Mouse (Mus musculus): Measurements from ENCODE around the gene Rpl6. TPM values are rescaled to one million over a fixed set of nuclear protein-coding genes. Genes with fewer than 3 reads are reported as not detected.
"Not testable (repeated sequence)": the region's sequence is repeated elsewhere in the genome, so short reads cannot be mapped to it uniquely, and the experiment has no call there.

Gene Rpl6
- polyA plus RNA-seq, 1 experiment from 2014 or later: 531 TPM

DNA sequence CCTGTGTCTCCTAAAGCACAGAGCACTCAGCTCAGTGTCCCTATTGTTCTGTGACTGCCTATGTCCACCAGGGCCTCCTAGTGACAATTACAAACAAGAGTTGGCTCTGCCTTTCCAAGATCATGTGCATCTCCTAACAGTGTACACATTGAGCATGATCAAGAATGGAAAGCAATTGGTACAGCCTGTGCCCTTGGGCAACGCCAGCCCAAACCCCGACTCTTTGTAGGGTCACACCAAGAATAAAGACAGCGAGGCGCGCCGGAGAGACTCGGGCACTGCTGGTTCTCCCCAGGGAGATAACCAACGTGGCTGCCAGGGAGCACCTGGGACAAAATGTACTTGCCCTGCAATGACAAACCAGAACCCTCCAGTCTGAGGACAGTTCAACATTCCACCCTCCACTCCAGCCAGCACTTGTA is 16.7 kb upstream of the Rpl6 start:
- 92% methylated on average over 8 of the region's 8 CpGs for WGBS (ENCODE audit: missing documents)
- no peak overlapping the region for H3K4me3 ChIP-seq (ENCODE audit: inconsistent target)
- no peaks in the 10 kb centered on the region for H3K36me3 ChIP-seq (ENCODE audit: inconsistent target)
- peaks cover 82% of the 10 kb centered on the region for H3K79me2 ChIP-seq (ENCODE audit: inconsistent target)
- no peak overlapping the region for H3K27ac ChIP-seq

DNA sequence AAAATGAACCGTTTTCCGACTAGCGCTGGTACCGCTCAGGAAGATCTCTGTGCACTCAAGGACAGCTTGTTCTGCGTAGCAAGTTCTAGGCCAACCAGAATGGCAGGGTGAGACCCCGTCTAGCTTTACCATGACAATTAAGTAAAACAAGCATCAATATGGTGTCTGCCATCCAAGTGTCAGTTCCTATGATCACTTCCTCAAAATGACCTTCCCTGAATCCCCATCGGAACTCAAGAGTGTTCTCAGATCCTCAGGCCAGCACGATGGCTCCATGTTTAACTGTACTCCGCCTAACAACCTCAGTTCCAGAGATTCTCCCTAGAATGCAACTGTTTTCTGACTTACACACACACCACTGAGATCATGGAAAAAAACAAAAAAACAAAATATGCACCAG is 16.0 kb upstream of the Rpl6 start:
- Histone ChIP-seq H3K79me2 (ENCODE audit: inconsistent target) (peaks cover 75% of the 10 kb centered on the region), H3K36me3 (ENCODE audit: inconsistent target) (no peaks in the 10 kb centered on the region), H3K4me3 (ENCODE audit: inconsistent target) (no peak overlapping the region), H3K27ac (no peak overlapping the region)
- WGBS (ENCODE audit: missing documents): 81% methylated on average over 9 of the region's 9 CpGs

DNA sequence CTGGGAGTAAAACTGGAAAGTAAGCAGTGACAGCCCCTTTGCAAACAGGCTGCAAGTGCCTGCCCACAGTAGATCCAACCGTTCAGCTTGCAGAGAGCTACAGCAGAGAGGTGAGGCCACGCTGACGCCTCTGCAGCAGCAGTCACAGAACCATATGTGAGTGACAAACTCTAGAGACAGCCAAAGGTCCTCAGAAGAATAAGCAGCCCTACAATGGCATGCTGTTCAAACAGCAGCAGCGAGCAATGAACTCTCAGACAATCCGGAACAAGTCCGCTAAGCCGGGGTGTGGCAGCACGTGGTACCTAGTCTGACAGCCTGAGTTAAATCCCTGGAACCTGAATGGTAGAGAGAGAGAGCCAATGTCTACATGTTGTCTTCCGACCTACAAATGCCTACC is 15.1 kb upstream of the Rpl6 start:
- 94% methylated on average over 9 of the region's 9 CpGs for WGBS (ENCODE audit: missing documents)
- Histone ChIP-seq H3K79me2 (ENCODE audit: inconsistent target) (peaks cover 66% of the 10 kb centered on the region), H3K27ac (no peak overlapping the region), H3K4me3 (ENCODE audit: inconsistent target) (no peak overlapping the region), H3K36me3 (ENCODE audit: inconsistent target) (no peaks in the 10 kb centered on the region)

DNA sequence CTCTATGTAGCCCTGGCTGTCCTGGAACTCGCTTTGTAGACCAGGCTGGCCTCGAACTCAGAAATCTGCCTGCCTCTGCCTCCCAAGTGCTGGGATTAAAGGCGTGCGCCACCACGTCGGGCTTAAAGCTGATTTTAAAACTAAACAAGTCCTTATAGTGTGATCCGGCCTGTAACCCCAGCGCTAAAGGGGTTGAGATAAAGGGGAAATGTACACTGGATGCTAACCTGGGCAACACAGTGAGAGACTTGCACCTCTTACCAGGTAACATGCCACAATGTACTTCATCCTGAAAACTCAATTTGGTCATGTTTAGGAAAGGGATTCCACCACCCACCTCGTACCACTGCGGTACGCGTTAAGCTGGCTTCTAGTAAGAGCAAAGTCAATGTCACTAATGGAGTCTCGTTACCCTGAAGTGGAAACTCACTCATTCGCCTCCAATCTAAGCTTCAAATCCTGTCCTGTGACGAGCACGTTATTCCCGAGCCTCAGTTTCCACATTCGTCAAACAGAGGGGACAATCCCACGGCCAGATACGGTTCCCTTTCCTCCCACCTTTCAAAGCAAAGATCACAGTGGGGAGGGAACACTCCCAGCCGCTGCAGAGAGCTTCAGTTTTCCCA is 14.0 kb upstream of the Rpl6 start:
- 28% methylated on average over 19 of the region's 21 CpGs for WGBS (ENCODE audit: missing documents)

DNA sequence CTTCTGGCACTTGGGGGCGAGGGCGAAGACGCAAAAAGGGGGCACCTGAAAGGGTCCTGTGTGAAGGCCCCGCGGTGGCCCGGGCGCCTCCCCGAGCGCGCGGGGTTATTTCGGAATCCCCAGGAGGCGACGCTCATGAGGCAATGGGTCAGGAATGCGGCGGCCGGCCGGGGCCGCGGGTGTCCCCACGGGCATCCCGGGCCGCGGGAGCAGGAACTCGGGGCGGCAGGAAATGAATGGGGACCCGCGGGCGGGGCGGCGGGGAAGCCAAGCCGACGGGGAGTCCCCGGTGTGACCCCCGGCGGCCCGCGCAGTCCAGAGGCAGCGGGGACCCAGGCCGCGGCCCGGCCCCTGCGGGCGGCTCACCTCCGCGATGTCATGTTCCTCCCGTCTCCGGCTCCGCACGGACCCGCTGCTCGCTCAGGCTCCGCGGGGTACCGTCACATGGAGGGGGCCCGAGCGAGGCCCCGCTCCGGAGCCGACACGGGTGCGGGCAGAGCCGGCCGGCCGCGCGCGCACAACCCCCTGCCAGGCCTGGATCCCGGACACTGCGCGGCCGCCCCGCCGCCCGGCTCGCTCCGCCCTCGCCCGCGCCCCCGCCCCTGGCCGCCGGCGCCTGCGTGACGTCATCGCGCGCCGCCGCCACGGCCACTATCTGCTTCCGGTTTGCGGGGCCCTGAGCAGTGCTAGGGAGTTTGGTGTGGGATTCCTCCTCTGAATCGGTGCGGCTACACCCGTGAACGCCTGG is 13.3 kb upstream of the Rpl6 start, which contains the start of gene Ptpn11:
Gene Ptpn11 (minus strand): TSS at position 562 of the 748 bp plus-strand sequence.
- H3K79me2 ChIP-seq (ENCODE audit: inconsistent target): peaks cover 48% of the 10 kb centered on the region
- peak within 1 kb of the TSS; percentile 55 for H3K27ac ChIP-seq
- no peaks in the 10 kb centered on the region for H3K36me3 ChIP-seq (ENCODE audit: inconsistent target)
- peak within 1 kb of the TSS; percentile 59 for H3K4me3 ChIP-seq (ENCODE audit: inconsistent target)
- under 1% methylated on average over 92 of the region's 98 CpGs for WGBS (ENCODE audit: missing documents)

More for the DNA sequence above, 14.0 kb upstream of the Rpl6 start:
- Histone ChIP-seq H3K27ac (no peak overlapping the region), H3K4me3 (ENCODE audit: inconsistent target) (peak overlapping the region; percentile 54), H3K79me2 (ENCODE audit: inconsistent target) (peaks cover 54% of the 10 kb centered on the region), H3K36me3 (ENCODE audit: inconsistent target) (no peaks in the 10 kb centered on the region)

DNA sequence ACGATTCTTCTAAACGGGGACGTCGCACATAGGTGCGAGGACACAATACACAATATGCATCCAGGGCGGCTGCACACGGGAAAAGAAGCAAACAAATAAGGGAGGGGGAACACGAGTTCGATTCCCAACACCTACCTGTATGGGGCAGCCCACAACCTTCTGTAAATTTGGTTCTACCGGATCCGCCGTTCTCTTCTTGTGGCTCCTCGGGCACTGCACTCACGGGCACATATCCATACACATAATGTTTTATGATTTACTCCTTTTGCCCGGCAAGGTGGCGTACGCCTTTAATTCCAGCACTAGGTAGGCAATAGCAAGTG is 12.7 kb upstream of the Rpl6 start:
- Histone ChIP-seq H3K4me3 (ENCODE audit: inconsistent target) (peak overlapping the region; percentile 59), H3K79me2 (ENCODE audit: inconsistent target) (peaks cover 42% of the 10 kb centered on the region), H3K27ac (peak overlapping the region; percentile 55), H3K36me3 (ENCODE audit: inconsistent target) (no peaks in the 10 kb centered on the region)
- WGBS (ENCODE audit: missing documents): 15% methylated on average over 17 of the region's 17 CpGs

DNA sequence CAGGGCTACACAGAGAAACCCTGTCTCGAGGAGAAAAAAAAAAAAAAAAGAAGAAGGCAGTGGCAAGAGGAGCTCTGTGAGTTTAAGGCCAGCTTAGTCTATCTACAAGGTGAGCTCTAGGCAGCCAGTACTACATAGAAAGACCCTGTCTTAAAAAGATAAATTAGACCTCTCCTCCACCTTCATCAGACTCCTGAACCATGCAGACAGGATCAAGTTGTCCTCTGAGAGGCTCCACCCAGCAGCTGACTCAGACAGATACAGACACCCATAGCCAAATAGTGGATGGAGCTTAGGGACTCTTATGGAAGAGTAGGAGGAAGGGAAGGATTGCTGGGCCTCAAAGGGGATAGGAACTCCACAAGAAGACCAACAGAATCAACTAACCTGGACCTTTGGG is 10.1 kb upstream of the Rpl6 start:
- 86% methylated on average over 1 of the region's 1 CpGs for WGBS (ENCODE audit: missing documents)
- H3K36me3 ChIP-seq (ENCODE audit: inconsistent target): no peaks in the 10 kb centered on the region
- no peak overlapping the region for H3K27ac ChIP-seq
- no peak overlapping the region for H3K4me3 ChIP-seq (ENCODE audit: inconsistent target)
- H3K79me2 ChIP-seq (ENCODE audit: inconsistent target): peaks cover 16% of the 10 kb centered on the region

DNA sequence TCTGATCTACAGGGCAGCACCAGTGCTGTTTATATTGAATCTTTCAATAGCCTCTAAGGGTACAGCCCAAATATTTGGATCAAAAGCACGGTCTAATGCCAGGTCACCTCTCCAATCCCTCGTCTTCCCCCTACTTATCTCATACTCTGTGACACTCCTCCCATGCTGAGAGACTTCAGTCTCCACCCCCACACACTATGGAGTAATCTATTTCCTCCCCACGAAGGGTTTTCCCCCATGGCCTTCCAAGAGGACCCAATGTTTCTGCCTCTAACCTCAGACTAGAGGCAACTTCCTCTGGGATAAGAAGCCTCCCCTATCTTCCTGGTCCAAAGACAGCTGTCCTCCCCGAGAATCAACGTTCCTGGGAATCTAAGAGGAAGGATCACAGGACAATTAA is 7.5 kb upstream of the Rpl6 start:
- H3K27ac ChIP-seq: no peak overlapping the region
- no peaks in the 10 kb centered on the region for H3K79me2 ChIP-seq (ENCODE audit: inconsistent target)
- no peaks in the 10 kb centered on the region for H3K36me3 ChIP-seq (ENCODE audit: inconsistent target)
- H3K4me3 ChIP-seq (ENCODE audit: inconsistent target): no peak overlapping the region
- 31% methylated on average over 5 of the region's 5 CpGs for WGBS (ENCODE audit: missing documents)

DNA sequence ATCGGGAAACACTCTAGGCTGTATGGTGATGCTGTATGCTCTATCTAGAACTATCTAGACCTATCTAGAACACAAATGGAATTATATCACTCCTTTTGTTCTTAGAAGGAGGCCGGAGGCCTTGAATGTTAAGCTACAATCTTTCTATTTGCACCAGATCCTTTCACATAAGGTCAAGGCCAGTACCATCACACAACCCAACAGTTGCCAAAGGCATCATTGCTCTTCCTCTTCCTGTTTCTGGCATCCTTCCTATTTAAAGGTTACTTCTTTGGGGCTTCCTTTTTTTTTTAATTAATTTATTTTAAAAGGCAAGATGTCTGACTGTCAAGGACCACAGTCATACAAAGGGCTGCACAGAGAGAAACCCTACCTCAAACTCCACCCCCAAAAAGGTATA is 6.9 kb upstream of the Rpl6 start:
- Histone ChIP-seq H3K36me3 (ENCODE audit: inconsistent target) (no peaks in the 10 kb centered on the region), H3K79me2 (ENCODE audit: inconsistent target) (no peaks in the 10 kb centered on the region), H3K27ac (no peak overlapping the region), H3K4me3 (ENCODE audit: inconsistent target) (no peak overlapping the region)
- 93% methylated on average over 2 of the region's 2 CpGs for WGBS (ENCODE audit: missing documents)

DNA sequence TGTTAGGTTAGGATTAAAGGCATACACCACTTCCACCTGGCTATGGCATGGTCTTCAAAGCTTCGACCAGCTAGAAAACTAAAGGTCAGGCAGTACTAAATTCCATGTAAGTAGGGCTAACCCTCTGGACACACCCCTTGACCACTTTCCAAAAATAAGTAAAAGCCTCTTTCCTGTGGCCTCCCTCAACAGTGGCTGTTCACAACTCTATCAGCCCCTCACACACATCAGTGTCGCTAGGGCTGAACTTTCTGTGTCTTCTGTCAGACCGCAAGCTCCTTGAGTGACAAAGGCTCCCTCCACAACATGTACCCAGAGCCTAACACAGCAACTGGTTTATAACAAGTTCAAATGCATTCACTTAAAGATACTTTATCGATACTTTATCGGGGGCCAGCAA is 5.9 kb upstream of the Rpl6 start:
- Histone ChIP-seq H3K79me2 (ENCODE audit: inconsistent target) (no peaks in the 10 kb centered on the region), H3K4me3 (ENCODE audit: inconsistent target) (no peak overlapping the region), H3K27ac (no peak overlapping the region), H3K36me3 (ENCODE audit: inconsistent target) (no peaks in the 10 kb centered on the region)
- WGBS (ENCODE audit: missing documents): 53% methylated on average over 3 of the region's 5 CpGs

DNA sequence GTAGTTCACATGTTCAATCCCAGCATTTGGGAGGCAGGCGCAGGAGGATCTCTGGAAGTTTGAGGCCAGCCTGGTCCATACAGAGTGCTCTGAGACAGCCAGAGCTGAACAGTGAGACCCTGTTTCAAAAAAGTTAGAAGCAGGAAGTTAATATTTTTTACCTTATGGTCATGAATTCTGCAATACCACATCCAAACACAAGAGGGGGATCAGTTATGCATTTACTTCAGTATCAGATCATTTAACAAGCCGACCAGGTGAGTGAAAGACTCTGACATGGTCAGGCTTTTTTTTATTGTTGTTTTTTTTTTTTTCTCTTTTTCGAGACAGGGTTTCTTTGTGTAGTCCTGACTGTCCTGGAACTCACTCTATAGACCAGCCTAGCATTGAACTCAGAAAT is 2.5 kb upstream of the Rpl6 start:
- no peak overlapping the region for H3K4me3 ChIP-seq (ENCODE audit: inconsistent target)
- H3K27ac ChIP-seq: no peak overlapping the region
- peaks cover 24% of the 10 kb centered on the region for H3K79me2 ChIP-seq (ENCODE audit: inconsistent target)
- peaks cover 12% of the 10 kb centered on the region for H3K36me3 ChIP-seq (ENCODE audit: inconsistent target)
- WGBS (ENCODE audit: missing documents): 28% methylated on average over 3 of the region's 3 CpGs

DNA sequence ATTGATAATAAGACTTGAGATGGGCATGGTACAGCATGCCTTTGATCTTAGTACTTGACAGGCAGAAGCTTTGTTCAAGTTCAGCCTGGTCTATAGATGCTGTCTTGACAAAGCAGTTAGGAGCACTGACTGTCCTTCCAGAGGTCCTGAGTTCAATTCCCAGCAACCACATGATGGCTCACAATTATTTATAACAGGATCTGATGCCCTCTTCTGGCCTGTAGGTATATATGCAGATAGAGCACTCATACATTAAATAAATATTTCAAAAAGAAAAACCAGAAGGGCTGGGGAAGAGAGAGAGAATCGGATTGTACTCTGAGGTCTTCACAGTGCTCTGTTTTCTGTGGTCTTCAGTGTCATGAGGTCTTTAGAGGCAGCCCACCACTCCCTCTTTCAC is 1.8 kb upstream of the Rpl6 start:
- Histone ChIP-seq H3K4me3 (ENCODE audit: inconsistent target) (no peak overlapping the region), H3K27ac (no peak overlapping the region), H3K79me2 (ENCODE audit: inconsistent target) (peaks cover 32% of the 10 kb centered on the region), H3K36me3 (ENCODE audit: inconsistent target) (peaks cover 19% of the 10 kb centered on the region)
- 78% methylated on average over 1 of the region's 1 CpGs for WGBS (ENCODE audit: missing documents)

DNA sequence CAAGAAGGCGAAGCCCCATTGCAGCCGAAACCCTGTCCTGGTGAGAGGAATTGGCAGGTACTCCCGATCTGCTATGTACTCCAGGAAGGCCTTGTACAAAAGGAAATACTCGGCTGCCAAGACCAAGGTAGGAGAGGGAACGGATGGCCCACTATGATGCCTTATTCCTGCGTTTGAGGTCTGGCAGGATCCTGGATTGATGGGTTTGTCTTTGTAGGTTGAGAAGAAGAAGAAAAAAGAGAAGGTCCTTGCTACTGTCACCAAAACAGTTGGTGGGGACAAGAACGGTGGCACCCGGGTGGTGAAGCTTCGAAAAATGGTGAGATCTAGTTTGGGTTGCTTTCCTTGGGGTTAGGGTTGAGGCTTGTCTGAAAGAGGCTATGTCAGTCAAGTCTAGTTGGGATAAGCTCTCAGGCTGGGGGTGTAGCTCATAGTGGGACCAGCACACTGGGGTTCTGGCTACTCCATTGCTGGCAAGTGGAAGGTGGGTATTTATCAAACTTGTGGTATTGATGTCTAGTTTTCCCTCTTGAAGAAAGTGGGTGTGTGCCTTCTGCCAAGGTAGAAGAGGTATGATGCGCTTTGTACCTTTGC is 1.4 kb downstream of the Rpl6 start:
- 70% methylated on average over 7 of the region's 10 CpGs for WGBS (ENCODE audit: missing documents)
- Histone ChIP-seq H3K4me3 (ENCODE audit: inconsistent target) (peak overlapping the region; percentile 79; the same call in 1 of the 2 replicates), H3K79me2 (ENCODE audit: inconsistent target) (peaks cover 37% of the 10 kb centered on the region), H3K36me3 (ENCODE audit: inconsistent target) (peaks cover 48% of the 10 kb centered on the region)
- H3K27ac ChIP-seq: not testable (repeated sequence)

DNA sequence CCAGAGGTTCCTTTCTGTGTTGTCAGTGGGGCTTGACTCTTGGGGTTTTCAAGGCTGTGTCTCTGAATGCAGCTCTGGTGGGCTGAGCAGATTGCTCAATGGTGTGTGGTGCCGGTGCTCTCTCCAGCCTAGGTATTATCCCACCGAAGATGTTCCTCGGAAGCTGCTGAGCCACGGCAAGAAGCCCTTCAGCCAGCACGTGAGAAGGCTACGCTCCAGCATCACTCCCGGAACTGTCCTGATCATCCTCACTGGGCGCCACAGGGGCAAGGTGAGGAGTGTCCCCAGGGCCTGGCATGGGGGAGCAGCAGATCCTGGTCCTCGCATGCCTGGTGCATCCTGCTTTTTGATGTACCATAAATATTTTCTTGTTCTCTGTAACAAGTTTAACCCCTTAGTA is 2.3 kb downstream of the Rpl6 start:
- WGBS (ENCODE audit: missing documents): 77% methylated on average over 9 of the region's 9 CpGs
- peaks cover 37% of the 10 kb centered on the region for H3K79me2 ChIP-seq (ENCODE audit: inconsistent target)
- H3K27ac ChIP-seq: no peak overlapping the region
- H3K4me3 ChIP-seq (ENCODE audit: inconsistent target): no peak overlapping the region
- H3K36me3 ChIP-seq (ENCODE audit: inconsistent target): peaks cover 54% of the 10 kb centered on the region

DNA sequence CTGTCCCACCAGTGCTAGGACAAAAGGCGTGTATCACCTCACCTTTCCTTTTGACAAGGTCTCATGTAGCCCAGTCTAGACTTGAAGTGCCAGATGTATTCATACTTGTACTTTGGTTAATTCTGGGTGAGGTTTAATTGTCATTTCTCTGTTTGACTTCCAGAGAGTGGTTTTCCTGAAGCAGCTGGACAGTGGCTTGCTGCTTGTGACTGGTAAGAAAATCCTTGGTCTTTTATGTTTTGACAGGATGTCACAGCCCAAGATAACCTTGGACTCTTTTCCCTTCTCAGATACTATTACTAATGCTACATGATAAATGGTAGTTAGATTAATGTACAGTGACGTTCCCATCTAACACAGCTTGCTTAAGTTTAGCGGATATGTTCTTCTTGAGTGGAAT is 2.7 kb downstream of the Rpl6 start:
- Histone ChIP-seq H3K27ac (no peak overlapping the region), H3K4me3 (ENCODE audit: inconsistent target) (no peak overlapping the region)

More for the DNA sequence above, 2.7 kb downstream of the Rpl6 start:
- Histone ChIP-seq H3K36me3 (ENCODE audit: inconsistent target) (peaks cover 59% of the 10 kb centered on the region), H3K79me2 (ENCODE audit: inconsistent target) (peaks cover 37% of the 10 kb centered on the region)
- 82% methylated on average over 3 of the region's 3 CpGs for WGBS (ENCODE audit: missing documents)
